Mouse (Mus musculus): ENCODE results near the gene Pik3c2b.

GRCm38 (mm10) chr1:133073327-133073856, 27.9 kb downstream of the Pik3c2b start:
- TF ChIP-seq EP300 (IDR thresholded peaks at IDR 0.05; ENCODE audit: low read depth): no peak
- no peak for TF ChIP-seq CTCF (IDR thresholded peaks at IDR 0.05; ENCODE audit: low read depth)

Data from liver, postnatal 0 days (tissue).